Mouse (Mus musculus) liver, adult 2 months (tissue): ENCODE measurements around the gene Elovl5. TPM values are rescaled to one million over a fixed set of nuclear protein-coding genes. Genes with fewer than 3 reads are reported as not detected.

Source experiments
- DNase-seq: peaks from one replicate; pipeline ENCODE4 v3.0.0-alpha.2; 2011; ENCODE audit warnings: low read depth, low spot score; ENCODE audit errors: extremely low read depth
- H3K27ac ChIP-seq: fragments of 200-500 bp; replicated peaks from 2 replicates; pipeline ENCODE4 v1.5.1; 2012; ENCODE audit warnings: low read depth, mild to moderate bottlenecking, control low read depth, inconsistent platforms, low read length; ENCODE audit not compliant: insufficient read depth
- H3K27me3 ChIP-seq: fragments of 200-500 bp; 2 replicates; pipeline ENCODE4 v1.6.1; 2012; ENCODE audit warnings: mild to moderate bottlenecking, moderate library complexity, low read length, inconsistent platforms; ENCODE audit not compliant: control insufficient read depth, insufficient read depth
- H3K36me3 ChIP-seq: fragments of 200-500 bp; 2 replicates; pipeline ENCODE4 v1.6.1; 2012; ENCODE audit warnings: low read length, inconsistent platforms; ENCODE audit not compliant: control insufficient read depth, insufficient read depth
- H3K4me1 ChIP-seq: fragments of 200-500 bp; 2 replicates; pipeline ENCODE4 v1.6.1; 2011; ENCODE audit warnings: low read length; ENCODE audit not compliant: control insufficient read depth, insufficient read depth
- H3K4me3 ChIP-seq: fragments of 200-500 bp; 2 replicates; pipeline ENCODE4 v1.5.1; 2011; ENCODE audit warnings: low read depth, mild to moderate bottlenecking, control low read depth, low read length, moderate library complexity; ENCODE audit not compliant: insufficient read depth
- H3K79me2 ChIP-seq: fragments of 200-500 bp; 2 replicates; pipeline ENCODE4 v1.6.1; 2012; ENCODE audit warnings: inconsistent platforms, mild to moderate bottlenecking, low read length, moderate library complexity; ENCODE audit not compliant: control insufficient read depth, insufficient read depth
- H3K9ac ChIP-seq: fragments of 200-500 bp; 2 replicates; pipeline ENCODE4 v1.6.1; 2012; ENCODE audit warnings: low read depth, mild to moderate bottlenecking, control low read depth, inconsistent platforms, low read length
- CTCF ChIP-seq: fragments of 200-500 bp; IDR thresholded peaks from 2 replicates; pipeline ENCODE4 v1.5.1; 2011; ENCODE audit warnings: low read depth, low read length, control low read depth
- POLR2A ChIP-seq: fragments of 200-500 bp; IDR thresholded peaks from 2 replicates; pipeline ENCODE4 v1.6.1; 2011; ENCODE audit warnings: low read length, control low read depth; ENCODE audit not compliant: insufficient read depth; ENCODE audit errors: extremely low read depth
- WGBS: fragments of 180-500 bp; shearing (Covaris S2); methylation state at CpG from one replicate; pipeline ENCODE4 v1.1.7; 2018; 5-methylcytosine and 5-hydroxymethylcytosine counted together
- polyA plus RNA-seq: library from polyadenylated mRNA; depleted of rRNA; stranded (reverse); fragments of >200 nt; gene quantifications from 2 replicates; pipeline ENCODE4 v1.2.3, GENCODE M21; 2012
- total RNA-seq: library from RNA; depleted of rRNA; stranded (reverse); fragments of >200 nt; gene quantifications from 2 replicates; pipeline ENCODE4 v1.2.3, GENCODE M21; 2014

Gene Elovl5
- total and polyA plus RNA-seq, 2 experiments = 228 to 322 TPM

DNA sequence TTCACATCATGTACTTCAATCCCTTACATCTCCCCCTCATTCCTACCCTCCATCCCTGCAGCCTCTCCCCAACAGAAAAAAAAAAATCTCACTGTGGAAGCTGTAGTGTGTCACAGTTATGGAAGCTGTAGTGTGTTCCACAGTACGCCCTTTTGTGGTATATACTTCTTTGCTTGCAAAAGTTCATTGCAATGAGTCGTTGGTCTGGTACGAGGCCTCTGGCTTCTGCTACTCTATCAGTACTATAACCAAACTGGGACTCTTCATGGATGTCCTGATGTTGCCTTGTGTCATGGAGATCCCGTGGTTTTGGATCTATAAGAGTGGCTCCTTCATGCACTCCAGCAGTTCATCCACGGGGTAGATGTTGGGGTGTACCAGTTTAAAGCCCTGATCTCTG lies 95.5 kb downstream of the Elovl5 start:
- WGBS = 94% methylated on average over 5 of the region's 5 CpGs
- no peak overlapping the region for H3K27ac ChIP-seq
- H3K79me2 ChIP-seq = no peaks in the 10 kb centered on the region
- TF ChIP-seq POLR2A (no peak), CTCF (no peak)
- H3K9ac ChIP-seq = no peak overlapping the region
- H3K36me3 ChIP-seq = no peaks in the 10 kb centered on the region
- no peak for DNase-seq
- no peaks in the 10 kb centered on the region; the same call in 1 of the 2 replicates for H3K4me1 ChIP-seq
- H3K4me3 ChIP-seq = no peak overlapping the region
- no peaks in the 10 kb centered on the region for H3K27me3 ChIP-seq

DNA sequence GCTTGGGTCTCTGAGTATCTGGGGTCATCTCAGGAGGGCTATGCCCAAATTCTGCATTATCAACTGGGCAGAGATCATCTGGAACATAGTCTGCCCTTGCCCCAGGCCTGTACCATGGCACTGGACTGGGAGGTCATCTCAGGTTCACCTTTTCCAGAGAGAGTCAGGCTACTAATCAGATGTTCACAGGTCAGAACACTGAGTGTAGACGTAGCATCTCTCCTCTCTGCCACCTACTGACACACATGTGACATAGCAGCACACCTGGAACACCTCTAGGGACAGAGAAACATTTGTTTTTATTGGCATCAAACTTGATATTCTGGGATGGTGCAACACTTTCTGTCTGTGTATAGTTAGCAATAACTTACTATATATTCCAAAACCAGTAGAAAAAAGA lies 96.6 kb downstream of the Elovl5 start:
- Histone ChIP-seq H3K36me3 (no peaks in the 10 kb centered on the region), H3K79me2 (no peaks in the 10 kb centered on the region), H3K27me3 (no peaks in the 10 kb centered on the region), H3K4me1 (no peaks in the 10 kb centered on the region; the same call in 1 of the 2 replicates), H3K4me3 (no peak overlapping the region), H3K9ac (no peak overlapping the region), H3K27ac (no peak overlapping the region)
- TF ChIP-seq POLR2A (no peak), CTCF (peak; percentile 35)
- 8% methylated on average over 1 of the region's 1 CpGs for WGBS
- DNase-seq = peak; percentile 87

DNA sequence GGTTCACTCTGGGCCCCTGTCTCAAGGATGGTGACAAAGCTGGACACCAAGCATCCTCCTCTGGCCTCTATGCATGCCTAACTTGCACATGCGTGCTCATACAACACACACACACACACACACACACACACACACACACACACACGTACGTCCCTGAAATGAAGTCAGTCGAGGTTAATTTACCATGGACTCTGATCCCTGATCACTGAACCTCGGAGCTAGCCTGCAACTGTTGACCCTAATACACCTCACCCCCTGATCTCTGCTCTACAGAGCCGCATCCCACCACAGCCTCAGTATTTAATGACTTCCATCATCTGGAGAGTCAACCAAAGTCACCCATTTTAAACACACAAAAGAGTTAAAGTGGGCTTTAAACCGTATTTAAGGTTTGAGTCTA lies 98.7 kb downstream of the Elovl5 start:
- Histone ChIP-seq H3K9ac (no peak overlapping the region), H3K4me3 (no peak overlapping the region), H3K27me3 (no peaks in the 10 kb centered on the region), H3K79me2 (no peaks in the 10 kb centered on the region), H3K27ac (no peak overlapping the region), H3K4me1 (no peaks in the 10 kb centered on the region; the same call in 1 of the 2 replicates), H3K36me3 (no peaks in the 10 kb centered on the region)
- WGBS = 65% methylated on average over 7 of the region's 7 CpGs
- no peak for DNase-seq
- TF ChIP-seq CTCF = no peak
- TF ChIP-seq POLR2A = no peak

GRCm38 (mm10) chr9:78016288-78016687 lies 99.1 kb downstream of the Elovl5 start:
- WGBS = 78% methylated on average over 15 of the region's 15 CpGs
- no peak overlapping the region for H3K27ac ChIP-seq
- no peaks in the 10 kb centered on the region; the same call in 1 of the 2 replicates for H3K4me1 ChIP-seq
- no peak for DNase-seq
- H3K9ac ChIP-seq = no peak overlapping the region
- H3K36me3 ChIP-seq = no peaks in the 10 kb centered on the region
- H3K27me3 ChIP-seq = no peaks in the 10 kb centered on the region
- no peak for TF ChIP-seq POLR2A
- TF ChIP-seq CTCF = no peak
- no peak overlapping the region for H3K4me3 ChIP-seq
- no peaks in the 10 kb centered on the region for H3K79me2 ChIP-seq

DNA sequence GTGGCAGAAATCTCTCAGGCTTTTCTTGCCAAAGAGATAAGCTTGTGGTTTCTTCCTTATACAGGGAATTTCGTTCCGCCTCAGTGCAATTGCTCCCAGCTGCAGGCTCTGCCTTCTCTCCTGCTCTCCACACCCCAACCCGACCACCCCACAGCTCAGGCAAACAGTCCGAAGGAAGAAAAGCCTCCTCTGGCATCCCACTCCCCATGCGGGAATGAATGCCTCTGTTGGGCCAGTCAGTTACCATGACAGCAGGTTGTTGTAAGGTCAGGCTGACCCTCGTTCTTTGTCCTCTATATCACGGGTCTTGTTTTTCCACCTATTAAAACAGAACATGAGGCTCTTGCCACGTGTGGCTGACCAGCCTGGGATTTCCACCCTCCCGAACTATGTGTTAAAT lies 104.1 kb downstream of the Elovl5 start:
- Histone ChIP-seq H3K79me2 (no peaks in the 10 kb centered on the region), H3K4me1 (peaks cover 7% of the 10 kb centered on the region), H3K27me3 (no peaks in the 10 kb centered on the region), H3K4me3 (no peak overlapping the region), H3K27ac (no peak overlapping the region), H3K36me3 (no peaks in the 10 kb centered on the region), H3K9ac (no peak overlapping the region)
- DNase-seq = no peak
- WGBS = 67% methylated on average over 9 of the region's 9 CpGs
- TF ChIP-seq POLR2A (no peak), CTCF (no peak)

DNA sequence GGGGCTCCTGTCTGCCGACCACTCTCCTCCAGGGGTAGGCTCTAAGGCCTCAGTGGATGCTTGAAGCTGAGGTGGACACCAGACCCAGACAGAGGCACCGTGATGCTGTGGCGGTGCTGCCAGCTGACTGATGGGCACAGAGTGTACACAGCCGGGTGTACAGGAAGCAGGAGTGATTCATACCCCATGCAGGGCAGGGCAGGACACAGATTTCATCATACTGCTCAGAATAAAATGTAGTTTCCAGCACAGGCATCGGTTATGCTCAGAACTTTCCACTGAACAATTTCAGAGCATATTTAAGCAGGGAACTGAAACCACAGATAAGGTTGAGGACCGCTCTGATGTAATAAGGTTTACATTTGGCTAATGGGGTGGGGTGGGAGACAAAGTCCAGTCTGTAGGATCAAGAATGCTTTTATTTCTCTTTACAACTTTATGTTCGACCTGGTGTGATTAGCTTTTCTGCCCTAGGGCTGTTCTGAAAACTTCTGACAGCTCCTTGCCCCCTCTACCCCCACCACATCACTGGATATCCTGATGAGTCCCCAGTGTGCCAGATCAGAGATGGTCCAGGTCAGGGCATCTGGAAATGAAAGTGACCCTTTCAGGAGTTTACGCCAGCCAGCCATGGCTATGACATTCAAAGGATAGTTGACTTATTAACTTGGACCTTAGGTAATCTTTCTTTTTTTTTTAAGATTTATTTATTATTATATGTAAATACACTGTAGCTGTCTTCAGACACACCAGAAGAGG lies 105.2 kb downstream of the Elovl5 start:
- peak; percentile 58 for DNase-seq
- no peak for TF ChIP-seq POLR2A
- TF ChIP-seq CTCF = no peak
- no peaks in the 10 kb centered on the region for H3K36me3 ChIP-seq
- H3K27me3 ChIP-seq = no peaks in the 10 kb centered on the region
- H3K79me2 ChIP-seq = no peaks in the 10 kb centered on the region
- WGBS = 13% methylated on average over 8 of the region's 8 CpGs
- H3K27ac ChIP-seq = 0 out of 2 replicates have a peak overlapping the region, but pooled peaks have one; percentile 17
- no peak overlapping the region for H3K4me3 ChIP-seq
- H3K9ac ChIP-seq = no peak overlapping the region; the same call in 1 of the 2 replicates
- peaks cover 10% of the 10 kb centered on the region for H3K4me1 ChIP-seq
